Mouse (Mus musculus) ES-Bruce4 (cell line): ENCODE results near the gene Psg17. TPM values are rescaled to one million over a fixed set of nuclear protein-coding genes. Genes with fewer than 3 reads are reported as not detected.
"Not testable (repeated sequence)": the region's sequence is repeated elsewhere in the genome, so short reads cannot be mapped to it uniquely, and the experiment has no call there.

Experiments used
- H3K27ac ChIP-seq: 2 replicates; pipeline ENCODE4 v1.5.1; 2012; ENCODE audit warnings: low read length, inconsistent platforms; ENCODE audit not compliant: insufficient read depth
- H3K27me3 ChIP-seq: 2 replicates; pipeline ENCODE4 v1.6.1; 2012; ENCODE audit warnings: mild to moderate bottlenecking, low read length, inconsistent platforms; ENCODE audit not compliant: control insufficient read depth, poor library complexity, insufficient read depth, severe bottlenecking
- H3K36me3 ChIP-seq: 2 replicates; pipeline ENCODE4 v1.6.1; 2012; ENCODE audit warnings: inconsistent platforms, mild to moderate bottlenecking, low read length, moderate library complexity; ENCODE audit not compliant: control insufficient read depth, poor library complexity, insufficient read depth, severe bottlenecking
- H3K4me1 ChIP-seq: one replicate; pipeline ENCODE4 v1.8.1; 2011; ENCODE audit warnings: low read length; ENCODE audit not compliant: control insufficient read depth, insufficient read depth
- H3K4me3 ChIP-seq: 2 replicates; pipeline ENCODE4 v1.5.1; 2011; ENCODE audit warnings: low read depth, mild to moderate bottlenecking, low read length
- H3K9ac ChIP-seq: 2 replicates; pipeline ENCODE4 v1.6.1; 2012; ENCODE audit warnings: low read depth, mild to moderate bottlenecking, inconsistent platforms; ENCODE audit not compliant: poor library complexity, severe bottlenecking
- H3K9me3 ChIP-seq: replicated peaks from 2 replicates; pipeline ENCODE4 v1.6.1; 2012; ENCODE audit warnings: mild to moderate bottlenecking, low read length, inconsistent platforms; ENCODE audit not compliant: control insufficient read depth, poor library complexity, insufficient read depth, severe bottlenecking
- CTCF ChIP-seq: IDR thresholded peaks from one replicate; pipeline ENCODE4 v1.8.1; 2011; ENCODE audit warnings: low read depth, low read length
- EP300 ChIP-seq: IDR thresholded peaks from 2 replicates; pipeline ENCODE4 v1.6.1; 2011; ENCODE audit warnings: low read depth, low read length; ENCODE audit not compliant: insufficient read depth
- POLR2A ChIP-seq: IDR thresholded peaks from one replicate; pipeline ENCODE4 v1.8.1; 2011; ENCODE audit warnings: low read length; ENCODE audit not compliant: insufficient read depth
- polyA plus RNA-seq: library from polyadenylated mRNA; stranded (reverse); fragments of >200 nt; gene quantifications from 2 replicates; pipeline ENCODE4 v1.2.4, GENCODE M21; 2011; ENCODE audit warnings: low read depth; ENCODE audit not compliant: missing spikeins, insufficient read depth, insufficient read length

Gene Psg17
- 1.3 and 1.8 TPM in 2 replicates for polyA plus RNA-seq

DNA sequence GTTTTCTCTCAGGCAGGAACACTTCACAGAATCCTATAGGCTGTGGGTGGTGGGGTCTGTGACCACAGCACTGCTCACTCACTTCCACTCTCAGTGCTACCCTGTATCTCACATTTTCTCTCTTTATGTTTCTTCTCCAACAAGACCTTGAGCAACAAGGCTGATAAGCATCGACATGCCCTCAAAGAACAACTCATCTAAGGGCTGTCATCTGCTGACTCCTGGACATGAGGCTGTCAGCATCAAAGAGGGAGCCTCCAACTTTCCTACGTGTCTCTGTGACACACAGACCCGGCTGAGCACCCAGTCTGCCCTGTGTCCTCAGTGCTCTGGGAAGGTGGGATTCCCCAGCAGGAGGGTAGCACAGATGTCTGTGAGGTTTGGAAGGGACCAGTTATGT lies at the start of gene Psg17:
Gene Psg17, minus strand, starts transcription at position 101 of the 400 bp plus-strand sequence.
- no peaks in the 10 kb centered on the region for H3K27me3 ChIP-seq
- H3K9ac ChIP-seq, result no peak within 1 kb of the TSS
- H3K4me1 ChIP-seq, result no peaks in the 10 kb centered on the region
- H3K27ac ChIP-seq, result no peak within 1 kb of the TSS
- H3K4me3 ChIP-seq, result no peak within 1 kb of the TSS
- no peaks in the 10 kb centered on the region for H3K36me3 ChIP-seq
- TF ChIP-seq EP300 (no peak), CTCF (no peak), POLR2A (no peak)
- H3K9me3 ChIP-seq, result no peaks in the 10 kb centered on the region

DNA sequence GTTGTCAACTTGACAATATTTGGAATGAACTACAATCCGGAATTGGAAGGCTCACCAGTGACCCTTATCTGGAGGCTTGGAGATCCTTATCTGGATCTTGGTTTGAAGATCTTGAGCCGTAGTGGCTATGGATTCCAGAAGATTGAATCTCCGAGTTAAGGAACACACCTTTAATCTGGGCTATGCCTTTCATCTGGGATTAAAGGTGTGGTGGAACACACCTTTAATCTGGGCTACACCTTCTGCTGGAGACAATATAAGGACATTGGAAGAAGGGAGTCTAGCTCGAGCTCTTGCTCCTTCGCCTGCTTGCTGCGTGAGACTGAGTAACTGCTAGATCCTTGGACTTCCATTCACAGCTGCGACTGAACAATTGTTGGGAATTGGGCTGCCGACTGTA lies 49.6 kb upstream of the Psg17 start, which contains the start of gene Pglyrp1:
Gene Pglyrp1, plus strand, starts transcription at position 301 of the 400 bp plus-strand sequence.
- not testable (repeated sequence) for H3K4me1 ChIP-seq, H3K27me3 ChIP-seq, H3K36me3 ChIP-seq, H3K9ac ChIP-seq, H3K4me3 ChIP-seq, H3K27ac ChIP-seq, H3K9me3 ChIP-seq

DNA sequence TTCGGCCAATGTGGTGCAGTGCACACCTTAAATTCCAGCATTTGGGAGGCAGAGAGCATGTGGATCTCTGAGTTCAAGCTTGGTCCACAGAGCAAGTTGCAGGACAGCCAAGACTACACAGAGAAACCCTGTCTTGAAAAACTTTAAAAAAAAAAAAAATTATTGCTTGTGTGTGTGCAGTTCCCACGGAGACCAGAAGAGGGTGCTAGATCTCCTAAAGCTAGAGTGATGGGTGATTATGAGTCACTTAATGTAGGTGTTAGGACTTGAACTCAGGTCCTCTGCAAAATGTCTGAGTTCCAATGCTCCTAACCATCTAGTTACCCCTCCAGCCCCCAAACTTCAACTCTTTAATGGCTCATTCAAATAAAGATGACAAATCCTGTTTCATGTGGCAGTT lies 47.1 kb upstream of the Psg17 start:
- no peak overlapping the region for H3K4me3 ChIP-seq
- H3K36me3 ChIP-seq, result no peaks in the 10 kb centered on the region
- no peak overlapping the region for H3K9ac ChIP-seq
- no peaks in the 10 kb centered on the region for H3K4me1 ChIP-seq
- H3K27ac ChIP-seq, result no peak overlapping the region
- peaks cover 8% of the 10 kb centered on the region for H3K9me3 ChIP-seq
- TF ChIP-seq EP300 (no peak), POLR2A (no peak), CTCF (no peak)
- no peaks in the 10 kb centered on the region for H3K27me3 ChIP-seq

DNA sequence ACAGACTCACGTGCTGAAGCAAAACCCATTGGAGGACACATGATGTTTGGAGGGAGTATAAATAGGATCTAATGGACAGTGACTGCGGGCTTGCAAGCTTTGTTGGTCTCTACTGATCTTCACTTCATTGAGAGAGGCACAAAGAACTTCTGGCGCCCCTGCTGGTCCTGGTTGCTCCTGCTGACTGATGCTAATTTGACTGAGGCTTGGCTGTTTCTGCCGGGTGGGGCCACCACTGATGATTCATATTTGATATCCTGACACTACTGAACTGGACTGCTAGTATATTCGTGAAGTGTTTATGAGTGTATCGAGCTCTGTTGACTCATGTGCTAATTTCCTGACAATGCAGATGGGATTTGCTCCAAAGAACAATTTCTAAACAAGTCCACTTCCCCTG lies 41.4 kb upstream of the Psg17 start:
- H3K4me1 ChIP-seq, result peaks cover 3% of the 10 kb centered on the region
- H3K27ac ChIP-seq, result no peak overlapping the region
- TF ChIP-seq CTCF (no peak), POLR2A (no peak), EP300 (no peak)
- H3K9ac ChIP-seq, result no peak overlapping the region
- no peak overlapping the region for H3K4me3 ChIP-seq
- H3K36me3 ChIP-seq, result no peaks in the 10 kb centered on the region
- no peaks in the 10 kb centered on the region for H3K27me3 ChIP-seq
- peaks cover 2% of the 10 kb centered on the region; the same call in 1 of the 2 replicates for H3K9me3 ChIP-seq

DNA sequence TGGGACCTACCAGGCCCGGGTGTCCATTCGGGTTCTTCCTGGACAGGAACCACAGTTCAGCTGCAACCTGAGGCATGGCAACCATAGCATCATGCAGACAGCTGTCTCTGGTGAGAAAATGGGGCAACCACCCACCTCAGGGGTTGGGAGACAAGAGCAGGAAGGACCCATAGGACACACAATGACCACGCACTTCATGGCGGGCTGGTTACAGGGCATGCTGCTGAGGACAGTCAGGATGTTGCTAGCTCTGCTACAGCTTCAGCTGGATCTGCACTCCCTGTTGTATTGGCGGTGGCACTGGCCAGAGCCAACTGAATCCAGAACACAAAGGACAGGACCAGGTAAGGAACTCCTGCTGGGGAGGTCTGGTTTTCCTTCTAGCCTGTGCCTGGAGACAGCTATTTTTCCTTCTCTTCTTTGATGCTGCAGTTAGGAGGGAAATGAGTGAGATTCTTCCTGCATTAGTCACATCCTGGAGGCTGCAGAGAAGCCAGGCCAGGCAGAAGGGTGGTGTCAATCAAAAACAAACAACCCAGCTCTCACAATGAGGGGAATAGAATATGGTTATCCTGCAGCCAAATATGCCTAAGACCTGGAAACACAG lies 37.0 kb upstream of the Psg17 start:
- TF ChIP-seq POLR2A (no peak), CTCF (no peak), EP300 (no peak)
- peaks cover 2% of the 10 kb centered on the region; the same call in 1 of the 2 replicates for H3K9me3 ChIP-seq
- no peaks in the 10 kb centered on the region for H3K27me3 ChIP-seq
- H3K27ac ChIP-seq, result no peak overlapping the region
- H3K4me1 ChIP-seq, result peaks cover 3% of the 10 kb centered on the region
- H3K36me3 ChIP-seq, result no peaks in the 10 kb centered on the region
- no peak overlapping the region for H3K9ac ChIP-seq
- no peak overlapping the region for H3K4me3 ChIP-seq

DNA sequence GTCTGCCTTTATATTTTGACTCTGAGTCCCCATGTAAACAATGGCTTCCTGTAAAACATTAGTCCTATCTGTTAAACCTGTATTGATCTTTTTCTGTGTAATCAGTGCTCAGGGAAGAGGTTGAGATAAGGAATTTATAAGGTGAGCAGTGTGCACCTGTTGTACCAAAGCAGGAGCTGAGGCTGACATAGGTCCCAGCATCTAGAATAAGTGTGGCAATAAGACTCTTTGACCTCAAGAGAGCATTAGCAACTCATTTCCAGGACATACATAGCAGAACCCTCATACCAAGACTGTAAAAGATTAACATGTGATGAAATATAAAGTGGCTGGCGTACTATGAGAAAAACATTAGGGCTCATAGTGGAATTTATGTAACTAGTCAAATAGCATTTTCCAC lies 27.0 kb upstream of the Psg17 start:
- TF ChIP-seq CTCF (no peak), EP300 (no peak), POLR2A (no peak)
- Histone ChIP-seq H3K4me3 (no peak overlapping the region), H3K9ac (no peak overlapping the region), H3K27me3 (no peaks in the 10 kb centered on the region), H3K36me3 (no peaks in the 10 kb centered on the region), H3K9me3 (no peaks in the 10 kb centered on the region), H3K27ac (no peak overlapping the region), H3K4me1 (peaks cover 7% of the 10 kb centered on the region)
